Mouse (Mus musculus) heart, adult 8-10 months (tissue): Measurements from ENCODE around the gene Spop. TPM values are rescaled to one million over a fixed set of nuclear protein-coding genes. Genes with fewer than 3 reads are reported as not detected.
"Not testable (repeated sequence)": the region's sequence is repeated elsewhere in the genome, so short reads cannot be mapped to it uniquely, and the experiment has no call there.

Source experiments
- DNase-seq: peaks from one replicate; pipeline ENCODE4 v3.0.0; 2022; ENCODE audit warnings: low spot score
- total RNA-seq, 4 experiments: library from RNA; stranded (reverse); gene quantifications; 2 replicates each; pipeline ENCODE4 v1.2.4; 2022

The Spop gene
- total RNA-seq, 4 experiments from 2014 or later: 159 to 184 (median 160) TPM

- DNase-seq: no peak
Measured at GRCm38 (mm10) chr11:95495883-95496282, 82.0 kb downstream of the Spop start.

- no peak for DNase-seq
Measured at GRCm38 (mm10) chr11:95497921-95498320, 84.0 kb downstream of the Spop start.

- DNase-seq: no peak
Measured at GRCm38 (mm10) chr11:95500412-95500811, 86.5 kb downstream of the Spop start.

- DNase-seq: no peak
Measured at GRCm38 (mm10) chr11:95500836-95501235, 87.0 kb downstream of the Spop start.

GRCm38 (mm10) chr11:95501826-95502225, 87.9 kb downstream of the Spop start:
- not testable (repeated sequence) for DNase-seq

- DNase-seq: peak; percentile 45
Measured at GRCm38 (mm10) chr11:95503581-95504180, 89.8 kb downstream of the Spop start.

- peak; percentile 28 for DNase-seq
Measured at GRCm38 (mm10) chr11:95504271-95504731, 90.4 kb downstream of the Spop start.

GRCm38 (mm10) chr11:95507041-95507716, 93.3 kb downstream of the Spop start:
- DNase-seq: no peak

GRCm38 (mm10) chr11:95507785-95508184, 93.9 kb downstream of the Spop start:
- DNase-seq: no peak

GRCm38 (mm10) chr11:95508211-95508926, 94.5 kb downstream of the Spop start:
- no peak for DNase-seq

GRCm38 (mm10) chr11:95509126-95509717, 95.3 kb downstream of the Spop start:
- DNase-seq: no peak

GRCm38 (mm10) chr11:95510631-95511030, 96.8 kb downstream of the Spop start:
- no peak for DNase-seq

GRCm38 (mm10) chr11:95511919-95512318, 98.0 kb downstream of the Spop start:
- no peak for DNase-seq

GRCm38 (mm10) chr11:95512383-95512782, 98.5 kb downstream of the Spop start:
- no peak for DNase-seq

GRCm38 (mm10) chr11:95513461-95514297, 99.8 kb downstream of the Spop start:
- DNase-seq: no peak

GRCm38 (mm10) chr11:95514298-95514861, 100.5 kb downstream of the Spop start, which contains the start of gene Nxph3:
TSS of gene Nxph3 (minus strand) at chr11:95514570.
- peak; percentile 44 for DNase-seq

- no peak for DNase-seq
Measured at GRCm38 (mm10) chr11:95515376-95516323, 101.8 kb downstream of the Spop start.

- DNase-seq: no peak
Measured at GRCm38 (mm10) chr11:95516491-95516911, 102.6 kb downstream of the Spop start.

GRCm38 (mm10) chr11:95517162-95517561, 103.3 kb downstream of the Spop start:
- DNase-seq: no peak

- DNase-seq: no peak
Measured at GRCm38 (mm10) chr11:95519299-95519698, 105.4 kb downstream of the Spop start.
